Mouse (Mus musculus) embryonic fibroblast, embryonic 13.5 days (primary cell): ENCODE results near the gene Irf4.

Experiments used
- CTCF ChIP-seq: IDR thresholded peaks from 2 replicates; pipeline ENCODE4 v1.5.1; 2011; ENCODE audit warnings: mild to moderate bottlenecking, control low read depth, low read length, moderate library complexity, borderline replicate concordance; ENCODE audit not compliant: insufficient read depth
- POLR2A ChIP-seq: IDR thresholded peaks from 2 replicates; pipeline ENCODE4 v1.6.1; 2011; ENCODE audit warnings: low read depth, mild to moderate bottlenecking, control low read depth, low read length, moderate library complexity

DNA sequence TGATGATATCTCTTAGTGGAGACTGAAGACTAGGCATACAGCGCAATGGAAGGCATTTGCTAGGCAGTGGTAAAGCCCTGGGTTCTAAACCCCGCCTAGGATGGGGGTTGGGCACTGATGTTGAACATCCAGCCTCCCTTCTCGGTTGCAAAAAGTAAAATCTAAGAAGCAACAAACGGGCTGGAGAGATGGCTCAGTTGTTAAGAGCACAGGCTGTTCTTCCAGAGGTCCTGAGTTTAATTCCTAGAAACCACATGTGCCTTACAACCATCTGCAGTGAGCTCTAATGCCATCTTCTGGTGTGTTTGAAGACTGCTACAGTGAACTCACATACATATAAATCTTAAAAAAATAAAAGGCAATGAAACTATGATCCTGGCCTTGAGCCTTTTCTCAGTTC is 13.2 kb downstream of the Irf4 start:
- TF ChIP-seq CTCF: no peak
- no peak for TF ChIP-seq POLR2A
